Mouse (Mus musculus) liver, embryonic 16.5 days (tissue): ENCODE results near the gene Gm49366. TPM values are rescaled to one million over a fixed set of nuclear protein-coding genes. Genes with fewer than 3 reads are reported as not detected.
"Not testable (repeated sequence)": the region's sequence is repeated elsewhere in the genome, so short reads cannot be mapped to it uniquely, and the experiment has no call there.

ENCODE experiments used
- ATAC-seq: fragments of 200-750 bp; cut with Nextera tagmentation; 2 replicates; pipeline ENCODE4 v1.8.0; 2017; ENCODE audit warnings: low read depth, mild to moderate bottlenecking, moderate number of reproducible peaks, moderate library complexity
- H3K27ac ChIP-seq: fragments of 300-500 bp; sonication (generic); 2 replicates; pipeline ENCODE4 v1.5.1; 2014; ENCODE audit warnings: mild to moderate bottlenecking, low read length
- H3K27me3 ChIP-seq: fragments of 300-500 bp; sonication (generic); 2 replicates; pipeline ENCODE4 v1.6.1; 2014; ENCODE audit warnings: low read depth, low read length, mixed read lengths; ENCODE audit not compliant: control insufficient read depth, insufficient read depth
- H3K36me3 ChIP-seq: fragments of 300-500 bp; sonication (generic); 2 replicates; pipeline ENCODE4 v1.6.1; 2014; ENCODE audit warnings: mild to moderate bottlenecking; ENCODE audit not compliant: control insufficient read depth, insufficient read depth
- H3K4me1 ChIP-seq: fragments of 300-500 bp; sonication (generic); 2 replicates; pipeline ENCODE4 v1.6.1; 2014; ENCODE audit warnings: low read depth, low read length, mixed read lengths; ENCODE audit not compliant: control insufficient read depth
- H3K4me2 ChIP-seq: fragments of 300-500 bp; sonication (generic); 2 replicates; pipeline ENCODE4 v1.6.1; 2014; ENCODE audit warnings: low read depth, low read length, mixed read lengths
- H3K4me3 ChIP-seq: fragments of 300-500 bp; sonication (generic); 2 replicates; pipeline ENCODE4 v1.5.1; 2014; ENCODE audit warnings: low read depth, mild to moderate bottlenecking, low read length
- H3K9ac ChIP-seq: fragments of 300-500 bp; sonication (generic); 2 replicates; pipeline ENCODE4 v1.6.1; 2014; ENCODE audit warnings: low read depth, low read length
- H3K9me3 ChIP-seq: fragments of 300-500 bp; sonication (generic); replicated peaks from 2 replicates; pipeline ENCODE4 v1.6.1; 2016; ENCODE audit warnings: low read length; ENCODE audit not compliant: control insufficient read depth
- WGBS: fragments of 180-500 bp; shearing (Covaris S2); extraction: QIAGEN DNeasy Blood & Tissue Kit; methylation state at CpG from one replicate; pipeline ENCODE4 v1.1.7; 2014; ENCODE audit not compliant: insufficient replicate concordance; 5-methylcytosine and 5-hydroxymethylcytosine counted together
- polyA plus RNA-seq: library from polyadenylated mRNA; unstranded; fragments of >200 nt; fragmentation: Nextera tagmentation; extraction: Ambion mirVana; gene quantifications from 2 replicates; pipeline ENCODE4 v1.2.1, GENCODE M21; 2015

The Gm49366 gene
- polyA plus RNA-seq, 1 experiment from 2014 or later = not detected

GRCm38 (mm10) chr12:84025888-84026287 lies 12.8 kb upstream of the Gm49366 start:
- Histone ChIP-seq H3K27ac (no peak overlapping the region), H3K4me1 (no peaks in the 10 kb centered on the region), H3K36me3 (no peaks in the 10 kb centered on the region), H3K9ac (no peak overlapping the region), H3K4me3 (no peak overlapping the region), H3K9me3 (no peaks in the 10 kb centered on the region), H3K4me2 (no peak overlapping the region), H3K27me3 (no peaks in the 10 kb centered on the region)
- no peak for ATAC-seq
- WGBS = 77% methylated on average over 7 of the region's 7 CpGs

GRCm38 (mm10) chr12:84028328-84028727 lies 10.4 kb upstream of the Gm49366 start:
- ATAC-seq, H3K27me3 ChIP-seq, H3K4me3 ChIP-seq, H3K4me1 ChIP-seq, H3K9me3 ChIP-seq, H3K27ac ChIP-seq, H3K9ac ChIP-seq, H3K4me2 ChIP-seq, H3K36me3 ChIP-seq: not testable (repeated sequence)
- WGBS = 55% methylated on average over 3 of the region's 3 CpGs

GRCm38 (mm10) chr12:84029043-84029442 lies 9.7 kb upstream of the Gm49366 start:
- 78% methylated on average over 1 of the region's 1 CpGs for WGBS

GRCm38 (mm10) chr12:84030659-84031332 lies 7.9 kb upstream of the Gm49366 start:
- 48% methylated on average over 4 of the region's 4 CpGs for WGBS
- Histone ChIP-seq H3K4me3 (no peak overlapping the region), H3K4me2 (no peak overlapping the region), H3K27ac (no peak overlapping the region), H3K9me3 (no peaks in the 10 kb centered on the region), H3K36me3 (no peaks in the 10 kb centered on the region), H3K4me1 (peaks cover 3% of the 10 kb centered on the region; the same call in 1 of the 2 replicates), H3K9ac (no peak overlapping the region), H3K27me3 (no peaks in the 10 kb centered on the region)
- ATAC-seq = peak; percentile 56; the same call in 1 of the 2 replicates

More at GRCm38 (mm10) chr12:84029043-84029442, 9.7 kb upstream of the Gm49366 start:
- not testable (repeated sequence) for H3K4me2 ChIP-seq, H3K36me3 ChIP-seq, H3K27me3 ChIP-seq, H3K4me3 ChIP-seq, H3K9ac ChIP-seq, H3K9me3 ChIP-seq, ATAC-seq, H3K27ac ChIP-seq, H3K4me1 ChIP-seq

- Histone ChIP-seq H3K36me3 (no peaks in the 10 kb centered on the region), H3K4me1 (peaks cover 3% of the 10 kb centered on the region; the same call in 1 of the 2 replicates), H3K27me3 (peaks cover 2% of the 10 kb centered on the region; the same call in 1 of the 2 replicates), H3K9ac (no peak overlapping the region), H3K27ac (no peak overlapping the region), H3K4me2 (no peak overlapping the region), H3K4me3 (no peak overlapping the region), H3K9me3 (no peaks in the 10 kb centered on the region)
- 53% methylated on average over 4 of the region's 4 CpGs for WGBS
- peak; percentile 69 for ATAC-seq
These were observed 5.9 kb upstream of the Gm49366 start for GRCm38 (mm10) chr12:84032854-84033253.

- H3K4me3 ChIP-seq, H3K27me3 ChIP-seq, H3K4me1 ChIP-seq, H3K4me2 ChIP-seq, ATAC-seq, H3K27ac ChIP-seq, H3K9ac ChIP-seq, H3K36me3 ChIP-seq, H3K9me3 ChIP-seq: not testable (repeated sequence)
- WGBS = 36% methylated on average over 2 of the region's 2 CpGs
These were observed 5.4 kb upstream of the Gm49366 start for GRCm38 (mm10) chr12:84033302-84033701.

- Histone ChIP-seq H3K9me3 (no peaks in the 10 kb centered on the region), H3K27me3 (peaks cover 5% of the 10 kb centered on the region; the same call in 1 of the 2 replicates), H3K9ac (no peak overlapping the region), H3K4me1 (peaks cover 3% of the 10 kb centered on the region; the same call in 1 of the 2 replicates), H3K4me3 (no peak overlapping the region), H3K27ac (no peak overlapping the region), H3K4me2 (no peak overlapping the region), H3K36me3 (no peaks in the 10 kb centered on the region)
- 9% methylated on average over 4 of the region's 4 CpGs for WGBS
- no peak for ATAC-seq
These were observed 4.6 kb upstream of the Gm49366 start for GRCm38 (mm10) chr12:84034108-84034507.

GRCm38 (mm10) chr12:84038241-84038640 lies 494 bp upstream of the Gm49366 start, which contains the start of gene Acot4:
TSS of gene Acot4 (plus strand) at chr12:84038379.
- H3K4me2 ChIP-seq = peak within 1 kb of the TSS; percentile 57
- H3K9ac ChIP-seq = peak within 1 kb of the TSS; percentile 20; the same call in 1 of the 2 replicates
- H3K27me3 ChIP-seq, H3K4me1 ChIP-seq, H3K9me3 ChIP-seq, H3K36me3 ChIP-seq: not testable (repeated sequence)
- H3K4me3 ChIP-seq = peak within 1 kb of the TSS; percentile 54
- WGBS = 8% methylated on average over 28 of the region's 32 CpGs
- peak within 1 kb of the TSS; percentile 41; the same call in 1 of the 2 replicates for H3K27ac ChIP-seq
- ATAC-seq = peak; percentile 71

GRCm38 (mm10) chr12:84042248-84042647 lies 3.5 kb downstream of the Gm49366 start:
- H3K9me3 ChIP-seq = no peaks in the 10 kb centered on the region
- peaks cover 5% of the 10 kb centered on the region; the same call in 1 of the 2 replicates for H3K27me3 ChIP-seq
- no peak overlapping the region for H3K9ac ChIP-seq
- H3K36me3 ChIP-seq = no peaks in the 10 kb centered on the region
- WGBS = 51% methylated on average over 5 of the region's 5 CpGs
- peak; percentile 67 for ATAC-seq
- H3K27ac ChIP-seq = peak overlapping the region; percentile 52; the same call in 1 of the 2 replicates
- no peak overlapping the region for H3K4me3 ChIP-seq
- peaks cover 2% of the 10 kb centered on the region; the same call in 1 of the 2 replicates for H3K4me1 ChIP-seq
- no peak overlapping the region for H3K4me2 ChIP-seq
